Mouse (Mus musculus): ENCODE data around the gene B3galt4.

- TF ChIP-seq POLR2A (IDR thresholded peaks at IDR 0.05; ENCODE audit: insufficient read depth, low read length) (no peak), CTCF (IDR thresholded peaks at IDR 0.05; ENCODE audit: low read depth, low read length) (no peak), EP300 (IDR thresholded peaks at IDR 0.05; ENCODE audit: insufficient read depth, low read depth, low read length) (no peak)
Observed at GRCm38 (mm10) chr17:33902079-33902478, 49.2 kb downstream of the B3galt4 start.

Data from ES-Bruce4 (cell line).